Mouse (Mus musculus): Measurements from ENCODE around the gene Gm17657.
A peak's percentile ranks its signal among the peaks of the same experiment; 100 is the strongest.

The Gm17657 gene

DNA sequence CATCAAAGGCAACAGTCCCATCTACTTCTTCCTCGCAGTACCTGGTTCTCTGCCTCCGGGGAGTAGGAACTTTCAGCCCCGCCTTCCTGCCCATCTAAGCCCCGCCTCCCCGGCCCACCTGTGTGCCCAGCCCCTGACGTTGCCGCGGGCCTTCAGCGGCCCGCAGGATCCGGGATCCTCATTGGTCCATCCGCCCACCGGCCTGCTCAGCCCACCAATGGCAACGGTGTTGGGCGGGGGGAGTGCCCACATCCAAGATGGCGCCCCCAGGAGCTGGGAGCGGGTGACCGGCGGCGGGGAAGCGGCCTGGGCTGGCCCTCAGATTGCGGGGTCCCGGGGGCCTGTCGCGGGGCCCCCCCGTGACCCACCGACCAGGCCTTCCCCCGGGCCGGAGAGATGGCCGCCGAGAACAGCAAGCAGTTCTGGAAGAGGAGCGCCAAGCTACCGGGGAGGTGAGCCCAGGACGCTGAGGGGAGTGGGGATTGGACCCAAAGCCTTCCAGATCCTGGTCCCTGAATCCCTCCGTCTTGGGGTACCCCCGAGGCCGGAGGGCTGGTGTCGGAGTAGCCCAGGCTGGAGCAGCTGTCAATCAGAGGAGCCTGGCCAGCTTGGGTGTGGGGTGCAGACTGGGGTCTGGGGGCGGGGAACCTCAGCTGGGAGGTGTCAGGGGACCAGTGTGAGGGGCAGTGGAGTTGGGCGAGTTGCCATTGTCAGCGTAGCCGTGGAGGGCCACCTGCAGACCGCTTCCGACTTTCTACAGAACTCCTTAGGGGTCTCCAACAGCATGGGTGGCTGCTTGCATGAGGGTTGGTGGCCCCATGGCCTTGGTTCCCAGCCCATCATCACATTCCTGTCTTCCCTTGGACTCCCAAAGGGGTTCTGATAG, at the start of gene Gm17657, which contains the start of gene Tbc1d22b:
TSS of gene Gm17657 (minus strand) at position 96 of the 886 bp plus-strand sequence.
TSS of gene Tbc1d22b (plus strand) at position 243 of the 886 bp plus-strand sequence.
- DNase-seq (ENCODE audit: low spot score in 2 of 2) = peak; percentile 95 to 96

GRCm38 (mm10) chr17:29599051-29599450, 49.6 kb upstream of the Gm17657 start:
- no peak for DNase-seq (ENCODE audit: low spot score in 2 of 2)

DNA sequence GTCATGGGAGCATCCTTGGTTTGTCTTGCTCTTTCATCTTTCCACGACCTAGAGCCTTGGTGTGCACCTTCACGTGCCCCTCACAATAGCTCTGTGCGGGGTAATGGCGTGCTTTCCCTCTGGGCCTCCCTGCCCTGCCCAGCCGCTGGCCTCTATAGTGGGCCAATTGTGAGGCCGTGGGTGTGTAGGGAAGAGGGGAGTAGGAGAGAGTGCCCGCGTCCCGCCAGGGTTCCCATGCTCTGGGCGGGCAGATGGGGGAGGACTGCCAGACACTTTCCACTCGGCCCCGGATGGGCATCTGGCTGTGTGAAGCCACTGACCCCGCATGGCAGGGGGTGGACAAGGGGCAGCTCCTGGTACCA, 47.3 kb upstream of the Gm17657 start:
- no peak for DNase-seq (ENCODE audit: low spot score in 2 of 2)

GRCm38 (mm10) chr17:29595891-29596770, 46.7 kb upstream of the Gm17657 start:
- DNase-seq (ENCODE audit: low spot score in 2 of 2) = no peak

DNA sequence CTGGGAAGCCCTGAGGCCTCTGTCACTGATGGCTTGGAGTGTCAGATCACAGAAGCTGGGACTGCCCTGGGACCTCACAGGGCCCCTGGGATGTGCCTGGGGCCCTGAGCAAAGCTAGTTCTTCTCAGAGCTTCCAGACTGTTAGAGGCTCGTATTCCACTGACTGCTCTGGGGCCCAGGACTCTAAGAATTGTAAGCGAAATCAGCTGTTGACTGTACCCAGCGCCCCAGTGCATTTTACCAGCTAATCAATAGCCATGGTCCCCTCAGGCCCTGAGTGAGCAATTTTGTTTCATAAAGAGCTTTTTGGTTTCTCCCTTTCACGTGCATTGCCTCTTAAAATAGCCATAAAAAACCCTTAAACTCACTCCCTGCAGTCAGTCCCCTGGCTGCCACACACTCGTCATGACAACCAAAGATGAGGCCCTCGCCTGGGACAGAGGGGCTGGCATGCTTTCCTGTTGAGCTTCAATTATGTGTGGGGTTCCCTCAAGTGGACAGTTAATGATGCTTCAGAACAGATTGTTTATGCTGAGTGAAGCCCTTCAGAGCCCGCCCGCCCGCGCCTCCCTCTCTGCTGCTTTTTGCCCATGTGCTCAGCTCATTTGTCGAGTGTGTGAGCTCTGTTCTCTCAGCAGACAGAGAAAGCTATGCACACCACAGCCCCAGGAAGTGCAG, 39.9 kb upstream of the Gm17657 start:
- DNase-seq (ENCODE audit: low spot score in 2 of 2) = no peak

DNA sequence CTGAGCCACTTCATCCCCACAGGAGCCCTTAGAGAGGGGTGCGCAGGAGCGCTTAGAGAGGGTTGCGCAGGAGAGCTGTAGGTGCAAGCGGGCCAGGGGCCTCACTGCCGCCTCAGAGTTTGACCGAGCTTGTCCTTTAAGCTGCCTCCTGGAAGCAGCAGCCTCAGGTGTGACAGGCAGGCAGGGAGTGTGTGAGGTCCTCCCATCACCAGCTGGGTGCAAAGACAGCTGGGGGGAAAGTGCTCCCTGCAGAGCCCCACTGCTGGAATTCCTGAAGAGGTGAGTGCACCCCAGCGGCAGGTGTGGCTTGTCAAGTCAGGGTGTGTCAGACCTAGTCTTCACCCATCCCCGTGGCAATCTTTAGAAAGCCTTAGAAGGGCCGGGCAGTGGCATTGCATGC, 37.5 kb upstream of the Gm17657 start:
- DNase-seq (ENCODE audit: low spot score in 2 of 2) = no peak

DNA sequence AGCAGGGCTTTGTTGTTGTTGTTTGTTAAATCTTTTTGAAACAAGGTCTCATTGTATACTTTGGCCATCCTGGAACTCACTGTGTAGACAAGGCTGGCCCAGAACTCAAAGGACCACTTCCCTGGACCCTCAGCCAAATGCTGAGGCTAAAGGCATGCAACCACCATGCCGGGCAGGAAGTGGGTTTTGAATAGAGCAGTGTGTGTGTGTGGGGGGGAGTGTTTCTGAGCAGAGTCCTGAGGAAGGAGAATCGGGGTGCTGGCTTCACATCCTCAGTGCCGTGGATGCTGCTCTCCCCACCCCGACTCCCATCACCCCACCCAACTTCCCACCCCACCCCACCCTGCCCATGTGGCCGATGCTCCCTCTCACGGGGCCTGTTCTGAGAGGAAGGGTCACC, 36.0 kb upstream of the Gm17657 start:
- DNase-seq (ENCODE audit: low spot score in 2 of 2) = peak; percentile 43 to 46

GRCm38 (mm10) chr17:29584737-29585136, 35.3 kb upstream of the Gm17657 start:
- DNase-seq (ENCODE audit: low spot score in 2 of 2) = no peak

- peak; percentile 41 to 49 for DNase-seq (ENCODE audit: low spot score in 2 of 2)
Measured at GRCm38 (mm10) chr17:29584306-29584705, 34.9 kb upstream of the Gm17657 start.

- no peak for DNase-seq (ENCODE audit: low spot score in 2 of 2)
Measured at GRCm38 (mm10) chr17:29583569-29583968, 34.1 kb upstream of the Gm17657 start.

- no peak for DNase-seq (ENCODE audit: low spot score in 2 of 2)
Measured at GRCm38 (mm10) chr17:29579579-29580126, 30.2 kb upstream of the Gm17657 start.

- DNase-seq (ENCODE audit: low spot score in 2 of 2) = no peak
Measured at GRCm38 (mm10) chr17:29569831-29570230, 20.4 kb upstream of the Gm17657 start.

- no peak for DNase-seq (ENCODE audit: low spot score in 2 of 2)
Measured at GRCm38 (mm10) chr17:29568435-29568834, 19.0 kb upstream of the Gm17657 start.

GRCm38 (mm10) chr17:29565521-29565920, 16.1 kb upstream of the Gm17657 start:
- DNase-seq (ENCODE audit: low spot score in 2 of 2) = no peak

DNA sequence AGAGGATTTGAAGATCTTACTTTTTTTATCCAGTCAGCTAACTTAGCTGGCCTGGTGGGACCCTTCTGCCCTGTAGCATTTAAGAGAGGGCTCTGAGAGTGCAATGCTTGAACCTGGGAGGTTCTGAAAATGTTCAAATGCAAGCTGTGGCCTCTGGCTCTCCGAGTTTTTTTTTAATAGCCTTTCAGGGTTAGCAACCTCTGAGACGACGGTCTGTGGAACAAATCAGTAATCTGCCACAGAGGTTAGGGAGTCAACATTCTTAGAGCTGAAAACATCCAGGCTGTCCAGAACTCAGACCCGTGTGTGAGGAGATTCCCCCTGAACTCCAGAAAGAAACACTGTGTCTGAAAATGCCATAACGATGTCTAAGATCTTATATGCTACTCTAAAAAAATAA, 9.0 kb upstream of the Gm17657 start:
- DNase-seq (ENCODE audit: low spot score in 2 of 2) = no peak

- DNase-seq (ENCODE audit: low spot score in 2 of 2) = no peak
Measured at GRCm38 (mm10) chr17:29556893-29557292, 7.5 kb upstream of the Gm17657 start.

DNA sequence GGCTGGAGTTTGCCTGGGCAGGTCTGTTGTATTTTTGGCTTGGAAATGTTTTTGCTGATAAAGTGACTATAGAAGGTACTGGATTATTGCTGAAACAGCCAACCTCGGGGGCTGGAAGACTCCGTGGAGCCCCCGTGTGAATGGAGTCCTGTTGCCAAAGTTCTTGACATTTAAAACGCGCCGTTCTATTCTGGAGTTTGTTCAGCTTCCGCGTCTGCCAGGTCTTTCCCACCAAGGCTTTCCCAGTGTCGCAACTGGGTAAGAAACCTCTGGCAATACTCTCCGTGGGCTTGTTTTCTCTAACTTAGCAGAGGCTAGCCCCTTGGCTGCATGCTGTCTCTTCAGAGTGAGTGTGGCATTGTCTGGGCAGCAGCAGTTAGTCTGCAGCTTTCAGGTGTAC, 7.0 kb upstream of the Gm17657 start:
- no peak for DNase-seq (ENCODE audit: low spot score in 2 of 2)

DNA sequence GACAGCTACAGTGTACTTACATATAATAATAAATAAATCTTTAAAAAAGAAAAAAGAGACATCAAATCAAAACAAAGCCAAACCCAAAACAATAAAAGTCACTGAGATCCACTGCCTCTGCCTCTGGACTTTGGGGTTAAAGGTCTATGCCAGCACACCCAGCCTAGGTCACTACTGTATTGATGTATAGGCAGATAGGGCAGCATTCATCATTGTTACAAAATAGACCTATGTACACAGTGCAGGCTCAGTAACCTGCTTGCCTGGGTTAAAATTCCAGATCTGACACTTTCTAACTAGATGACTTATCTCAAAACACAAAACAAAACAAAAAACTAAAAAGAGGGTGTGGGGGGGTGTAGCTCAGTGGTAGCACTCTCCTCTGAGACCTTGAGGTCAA, 4.7 kb upstream of the Gm17657 start:
- DNase-seq (ENCODE audit: low spot score in 2 of 2) = no peak

GRCm38 (mm10) chr17:29552162-29552732, 2.8 kb upstream of the Gm17657 start, which contains the start of gene Tmem217:
Gene Tmem217 (minus strand): TSS chr17:29552385.
- DNase-seq (ENCODE audit: low spot score in 2 of 2) = no peak

DNA sequence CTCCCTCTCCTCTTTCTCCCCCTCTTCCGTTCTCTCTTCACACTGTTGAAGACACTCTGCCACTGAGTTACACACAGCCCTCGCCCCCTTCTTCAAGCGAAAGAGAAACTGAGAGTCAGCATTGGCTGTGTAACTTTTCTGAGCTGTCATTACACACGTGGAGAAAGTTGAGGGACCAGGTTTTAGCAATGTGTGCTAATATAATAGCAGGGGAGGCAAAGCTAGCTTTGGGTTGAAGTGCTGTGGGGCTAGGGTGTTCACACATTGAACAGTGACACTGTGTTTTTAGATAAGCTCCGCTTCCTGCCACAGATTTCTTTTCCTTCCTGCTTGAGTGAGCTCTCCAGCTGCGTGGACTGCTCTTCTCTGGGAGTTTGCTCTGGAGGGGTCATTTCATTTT, 1.6 kb upstream of the Gm17657 start:
- DNase-seq (ENCODE audit: low spot score in 2 of 2) = peak in 1 of 2 experiments; percentile 13

DNA sequence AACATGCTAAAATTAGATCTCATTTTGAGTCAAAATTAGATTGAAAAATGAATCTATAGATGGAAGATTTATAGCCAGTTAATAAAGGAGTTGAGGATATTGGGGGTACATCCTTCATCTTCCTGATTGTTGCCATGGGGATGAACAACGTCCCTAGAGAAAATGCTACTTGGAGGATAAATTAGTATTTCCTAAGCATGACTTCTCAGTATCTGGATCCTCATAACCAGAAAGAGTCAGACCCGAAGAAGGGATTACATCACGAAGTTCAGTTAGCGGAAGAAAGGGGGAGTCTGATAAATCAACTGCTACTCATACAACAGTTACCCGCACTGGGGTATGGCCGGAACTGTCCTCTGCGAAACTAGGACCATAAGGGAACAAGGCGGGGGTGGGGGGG, 444 bp downstream of the Gm17657 start:
- DNase-seq (ENCODE audit: low spot score in 2 of 2) = no peak

Measured in spleen, postnatal 36 days (tissue).